Mouse (Mus musculus): Measurements from ENCODE around the gene Yjefn3.

Gene Yjefn3

DNA sequence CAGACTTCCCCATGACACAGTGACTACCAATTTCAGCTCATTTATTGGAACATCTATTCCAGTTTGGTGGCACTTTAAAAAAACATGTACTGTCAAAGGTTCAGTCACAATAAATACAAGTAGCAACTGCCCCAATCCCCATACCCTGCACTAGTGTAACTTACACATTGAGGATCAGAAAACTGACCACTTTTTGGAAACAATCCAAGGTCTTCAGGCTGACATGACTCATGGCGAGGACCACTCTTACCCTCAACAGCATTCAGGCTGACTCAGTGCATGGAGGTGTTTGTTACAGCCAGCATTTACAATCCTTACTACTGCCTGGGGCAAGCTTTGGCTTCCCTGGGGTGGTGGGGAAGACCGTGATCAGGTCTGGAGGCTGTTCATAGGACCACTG, 4.6 kb upstream of the Yjefn3 start:
- no peak for DNase-seq (ENCODE audit: low spot score in 2 of 2)

DNA sequence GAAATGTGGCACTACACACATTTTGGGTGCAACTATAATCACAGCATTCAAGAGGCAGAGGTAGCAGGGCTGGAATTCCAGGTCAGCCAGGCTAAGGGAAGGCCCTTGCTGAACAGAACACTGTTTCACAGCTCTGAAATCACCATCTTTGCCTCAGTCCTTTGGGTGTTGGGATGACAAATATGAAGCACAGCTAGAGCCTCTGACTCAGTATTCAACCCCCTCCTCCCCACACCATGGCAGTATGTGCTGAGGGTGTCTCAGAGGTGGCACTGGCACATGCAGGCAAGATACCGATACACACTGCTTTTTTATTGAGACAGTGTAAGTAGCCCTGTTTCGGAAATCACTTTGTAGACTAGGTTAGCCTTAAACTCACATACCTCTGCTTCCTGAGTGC, 3.7 kb upstream of the Yjefn3 start:
- DNase-seq (ENCODE audit: low spot score in 2 of 2): no peak

GRCm38 (mm10) chr8:69904096-69904495, 1.6 kb upstream of the Yjefn3 start:
- no peak for DNase-seq (ENCODE audit: low spot score in 2 of 2)

GRCm38 (mm10) chr8:69903063-69903542, 591 bp upstream of the Yjefn3 start:
- peak; percentile 100 for DNase-seq (ENCODE audit: low spot score in 2 of 2)

GRCm38 (mm10) chr8:69901484-69902162, 889 bp downstream of the Yjefn3 start:
- peak; percentile 97 to 98 for DNase-seq (ENCODE audit: low spot score in 2 of 2)

DNA sequence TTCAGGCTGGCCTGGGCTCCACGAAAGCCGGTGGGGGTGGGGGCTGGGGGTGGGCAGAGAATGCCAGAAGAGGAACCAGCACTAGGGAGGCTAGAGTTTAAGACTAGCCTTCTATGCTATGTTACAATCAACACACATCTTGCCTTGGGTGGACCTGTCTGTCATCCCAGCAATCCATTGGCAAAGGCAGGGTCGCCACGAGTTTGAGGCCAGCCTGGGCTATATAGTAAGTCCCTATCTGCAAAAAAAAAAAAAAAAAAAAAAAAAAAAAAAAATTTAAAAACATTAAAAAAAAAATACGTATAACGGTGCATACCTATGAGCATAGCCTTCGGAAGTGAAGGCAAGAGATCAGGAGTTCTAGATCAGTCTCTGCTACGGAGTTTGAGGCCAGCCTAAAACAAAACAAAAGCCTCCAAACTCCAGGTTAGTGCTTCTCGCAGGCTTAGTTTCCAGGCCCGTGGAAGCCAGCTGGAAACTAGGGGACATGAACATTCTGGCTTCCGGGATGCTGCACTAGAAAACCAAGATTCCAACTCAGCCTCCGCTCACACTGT, 1.5 kb downstream of the Yjefn3 start:
- no peak for DNase-seq (ENCODE audit: low spot score in 2 of 2)

DNA sequence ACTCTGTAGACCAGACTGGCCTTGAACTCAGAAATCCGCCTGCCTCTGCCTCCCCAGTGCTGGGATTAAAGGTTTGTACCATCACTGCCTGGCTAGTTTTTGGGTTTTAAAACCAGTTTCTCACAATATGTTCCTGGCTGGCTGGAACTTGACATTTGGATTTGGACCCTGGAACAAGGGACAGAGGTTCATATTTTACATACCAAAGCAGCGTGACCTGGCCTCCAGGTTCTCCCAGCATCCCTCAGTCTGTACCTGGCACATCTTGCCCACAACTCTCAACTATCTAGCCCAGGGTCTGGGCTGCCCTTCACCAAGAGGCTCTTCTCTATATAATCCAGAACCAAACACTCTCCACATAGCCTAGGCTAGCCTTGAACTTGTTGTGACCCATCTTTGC, 2.6 kb downstream of the Yjefn3 start:
- DNase-seq (ENCODE audit: low spot score in 2 of 2): no peak

GRCm38 (mm10) chr8:69897857-69898256, 4.7 kb downstream of the Yjefn3 start:
- no peak for DNase-seq (ENCODE audit: low spot score in 2 of 2)

- no peak for DNase-seq (ENCODE audit: low spot score in 2 of 2)
These were observed 6.6 kb downstream of the Yjefn3 start for GRCm38 (mm10) chr8:69895772-69896451.

GRCm38 (mm10) chr8:69894836-69895332, 7.6 kb downstream of the Yjefn3 start:
- DNase-seq (ENCODE audit: low spot score in 2 of 2): no peak

GRCm38 (mm10) chr8:69893863-69894262, 8.6 kb downstream of the Yjefn3 start:
- peak in 1 of 2 experiments; percentile 68 for DNase-seq (ENCODE audit: low spot score in 2 of 2)

- peak in 1 of 2 experiments; percentile 75 for DNase-seq (ENCODE audit: low spot score in 2 of 2)
These were observed 11.7 kb downstream of the Yjefn3 start for GRCm38 (mm10) chr8:69890813-69891241.

GRCm38 (mm10) chr8:69888902-69889301, 13.6 kb downstream of the Yjefn3 start:
- DNase-seq (ENCODE audit: low spot score in 2 of 2): no peak

DNA sequence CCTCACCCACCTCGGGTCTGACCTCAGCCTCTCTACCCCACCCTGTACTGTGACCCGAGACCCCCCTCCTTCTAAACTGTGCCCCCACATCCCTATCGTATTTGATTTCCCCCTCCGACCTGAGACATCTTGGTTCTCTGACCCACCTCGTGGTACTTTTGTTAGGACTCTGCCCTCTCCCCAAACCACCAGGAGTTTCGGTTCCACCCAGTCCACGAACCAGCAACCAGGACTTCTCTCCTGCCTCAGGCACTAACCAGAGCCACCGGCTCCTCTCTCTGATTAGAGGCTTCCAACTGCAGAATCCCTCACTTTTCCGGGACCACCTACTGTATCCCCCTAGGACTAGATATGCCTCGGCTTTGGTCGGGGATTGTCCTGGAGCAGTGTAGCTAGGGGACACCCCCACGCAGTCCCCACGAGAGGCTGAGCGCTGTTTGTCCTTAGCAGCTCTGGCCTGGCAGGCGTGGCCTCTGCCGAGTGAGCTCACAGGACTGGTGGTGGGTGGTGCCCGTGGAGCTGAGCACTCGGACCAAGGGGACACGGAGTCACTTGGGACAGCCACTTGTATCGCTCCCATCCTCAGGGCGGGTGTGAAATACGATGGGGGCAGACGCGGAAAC, 14.2 kb downstream of the Yjefn3 start:
- DNase-seq (ENCODE audit: low spot score in 2 of 2): no peak

DNA sequence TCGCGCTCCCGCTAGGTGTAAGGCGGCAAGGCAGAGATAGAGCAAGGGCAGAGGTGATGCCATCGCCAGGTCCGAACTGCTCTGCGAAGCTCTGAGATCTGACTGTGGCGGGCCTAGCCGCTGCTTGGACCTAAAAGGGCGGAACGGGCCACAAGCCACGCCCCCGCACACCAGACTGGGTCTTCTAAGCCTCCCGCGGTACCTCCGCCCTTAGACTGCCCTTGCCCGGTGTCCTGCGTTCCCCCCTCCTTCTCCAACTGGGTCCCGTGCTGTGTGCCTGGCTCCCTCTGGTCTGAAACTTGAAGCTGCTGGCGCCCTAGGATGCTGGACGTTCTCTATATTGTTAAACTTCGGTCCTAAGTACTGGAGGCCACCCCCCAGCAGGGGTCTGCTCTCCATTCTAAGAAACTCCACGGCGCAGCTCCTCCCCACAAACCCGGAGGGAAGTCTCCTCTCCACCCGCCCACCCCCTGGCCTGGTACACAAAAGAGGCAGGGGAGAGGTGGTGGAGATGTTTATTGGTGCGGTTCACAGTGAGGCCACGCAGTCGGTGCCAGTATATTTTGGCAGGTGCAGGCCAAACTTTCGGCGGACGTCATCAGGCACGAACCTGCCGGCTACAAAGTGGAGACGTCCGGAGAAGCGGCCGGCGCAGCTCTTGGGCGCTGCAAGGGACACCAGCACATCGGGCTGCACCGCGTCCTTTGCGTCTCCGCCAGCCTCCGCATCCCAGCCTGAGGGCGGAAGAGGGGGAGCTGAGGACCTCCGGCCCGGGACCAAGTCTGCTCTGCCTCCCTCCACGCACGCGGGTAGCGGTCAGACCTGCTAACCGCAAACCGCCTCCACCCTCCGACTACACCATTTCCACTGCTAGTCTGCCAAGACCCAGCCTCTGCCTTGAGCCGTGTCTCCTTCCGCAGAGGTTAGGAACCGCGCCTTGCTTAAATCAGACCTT, 14.9 kb downstream of the Yjefn3 start, which contains the start of gene Cilp2:
Gene Cilp2 (minus strand): TSS at position 399 of the 955 bp plus-strand sequence.
- no peak for DNase-seq (ENCODE audit: low spot score in 2 of 2)

DNA sequence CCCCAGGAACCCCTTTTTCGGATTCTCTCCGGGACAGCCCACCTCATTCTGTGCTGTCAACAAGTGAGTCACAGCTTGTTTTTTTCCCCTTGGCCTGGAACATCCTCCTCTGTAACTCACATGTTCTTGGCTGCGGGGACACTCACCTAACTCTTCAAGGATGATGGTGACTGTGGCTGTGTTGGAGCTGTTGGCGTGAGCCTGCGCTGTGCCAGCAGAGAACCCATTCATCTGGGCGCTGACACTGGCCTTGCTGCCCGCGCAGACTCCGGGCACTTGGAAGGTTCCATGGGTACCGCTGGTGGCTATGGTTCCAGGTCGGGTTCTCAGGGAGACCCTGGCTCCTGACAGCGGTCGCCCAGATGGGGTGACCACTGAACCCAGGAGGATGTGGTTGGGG, 18.4 kb downstream of the Yjefn3 start:
- no peak for DNase-seq (ENCODE audit: low spot score in 2 of 2)

- DNase-seq (ENCODE audit: low spot score in 2 of 2): peak in 1 of 2 experiments; percentile 31
These were observed 19.5 kb downstream of the Yjefn3 start for GRCm38 (mm10) chr8:69882833-69883600.

DNA sequence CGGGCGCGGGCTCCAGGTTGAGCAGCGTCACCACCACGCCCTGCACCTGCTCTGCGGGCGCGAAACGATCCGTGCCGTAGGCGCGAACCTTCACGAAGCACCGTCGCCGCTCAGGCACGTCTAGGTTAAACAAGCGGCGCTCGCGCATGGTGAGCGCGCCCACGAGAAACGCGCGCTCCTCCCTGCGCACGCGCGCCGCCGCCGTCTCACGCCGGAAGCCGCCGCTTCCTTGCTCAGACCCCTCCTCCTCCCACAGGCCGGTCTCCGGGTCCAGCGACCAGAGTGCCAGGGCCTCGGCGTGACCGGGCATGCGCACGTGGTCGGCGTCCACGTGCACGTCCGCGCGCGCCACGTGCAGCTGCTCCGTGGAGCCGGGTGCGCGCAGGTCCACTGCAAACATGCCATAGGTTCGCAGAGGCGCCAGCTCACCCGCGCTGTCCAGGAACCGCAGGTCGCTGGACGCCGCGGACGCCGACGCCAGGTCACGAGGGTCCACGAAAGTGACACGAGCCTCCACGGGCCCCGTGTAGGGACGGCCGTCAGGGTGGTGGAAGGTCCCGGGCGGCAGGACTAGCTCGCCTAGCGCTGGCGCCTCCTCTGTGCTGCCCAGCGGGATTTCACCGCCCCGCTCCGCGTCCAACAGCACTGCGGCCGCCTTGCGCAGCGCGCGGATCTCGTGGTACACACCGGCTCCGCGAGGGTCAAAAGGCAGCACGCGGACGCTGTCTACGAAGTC, 20.3 kb downstream of the Yjefn3 start:
- peak; percentile 85 to 87 for DNase-seq (ENCODE audit: low spot score in 2 of 2)

- peak in 1 of 2 experiments; percentile 53 for DNase-seq (ENCODE audit: low spot score in 2 of 2)
These were observed 21.1 kb downstream of the Yjefn3 start for GRCm38 (mm10) chr8:69881261-69881865.
